Mouse (Mus musculus) heart, postnatal 4 days (tissue): ENCODE data around the gene Ccm2. TPM values are rescaled to one million over a fixed set of nuclear protein-coding genes. Genes with fewer than 3 reads are reported as not detected.

Experiments used
- DNase-seq: peaks from one replicate; pipeline ENCODE4 v3.0.0; 2021
- total RNA-seq, 2 experiments: library from RNA; stranded (reverse); gene quantifications; 2 replicates each; pipeline ENCODE4 v1.2.3; 2021

Ccm2 gene
- total RNA-seq, 2 experiments from 2014 or later, result 31.8 to 34.1 TPM

DNA sequence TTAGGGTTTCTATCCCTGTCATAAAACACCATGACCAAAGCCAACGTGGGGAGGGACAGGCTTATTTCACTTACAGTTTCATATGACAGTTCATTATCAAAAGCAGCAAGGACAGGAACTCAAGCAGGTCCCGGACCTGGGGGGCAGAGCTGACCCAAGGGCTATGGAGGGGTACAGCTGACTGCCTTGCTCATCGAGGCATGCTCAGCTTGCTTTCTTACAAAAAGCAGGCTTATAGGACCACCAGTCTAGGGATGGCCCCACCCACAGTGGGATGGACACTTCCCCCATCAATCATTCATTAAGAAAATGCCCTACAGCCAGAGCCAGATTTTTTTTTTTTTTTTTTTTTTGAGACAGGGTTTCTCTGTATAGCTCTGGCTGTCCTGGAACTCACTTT is 15.9 kb upstream of the Ccm2 start:
- no peak for DNase-seq

DNA sequence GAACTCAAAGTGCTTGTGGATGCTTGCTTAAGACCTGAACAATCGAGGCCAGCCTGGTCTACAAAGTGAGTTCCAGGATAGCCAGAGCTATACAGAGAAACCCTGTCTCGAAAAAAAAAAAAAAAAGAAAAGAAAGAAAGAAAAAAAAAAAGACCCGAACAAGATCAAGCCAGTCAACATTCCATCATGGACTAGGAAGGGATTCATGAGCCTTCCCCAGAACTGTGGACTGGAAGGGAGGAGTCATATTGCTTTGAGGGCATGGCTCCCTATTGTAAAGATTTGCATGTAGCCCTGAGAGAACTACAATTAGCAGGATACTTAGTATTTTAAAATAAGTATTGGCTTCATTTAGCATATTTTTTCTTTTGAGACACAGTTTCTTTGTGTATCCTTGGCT is 2.0 kb upstream of the Ccm2 start:
- no peak for DNase-seq

DNA sequence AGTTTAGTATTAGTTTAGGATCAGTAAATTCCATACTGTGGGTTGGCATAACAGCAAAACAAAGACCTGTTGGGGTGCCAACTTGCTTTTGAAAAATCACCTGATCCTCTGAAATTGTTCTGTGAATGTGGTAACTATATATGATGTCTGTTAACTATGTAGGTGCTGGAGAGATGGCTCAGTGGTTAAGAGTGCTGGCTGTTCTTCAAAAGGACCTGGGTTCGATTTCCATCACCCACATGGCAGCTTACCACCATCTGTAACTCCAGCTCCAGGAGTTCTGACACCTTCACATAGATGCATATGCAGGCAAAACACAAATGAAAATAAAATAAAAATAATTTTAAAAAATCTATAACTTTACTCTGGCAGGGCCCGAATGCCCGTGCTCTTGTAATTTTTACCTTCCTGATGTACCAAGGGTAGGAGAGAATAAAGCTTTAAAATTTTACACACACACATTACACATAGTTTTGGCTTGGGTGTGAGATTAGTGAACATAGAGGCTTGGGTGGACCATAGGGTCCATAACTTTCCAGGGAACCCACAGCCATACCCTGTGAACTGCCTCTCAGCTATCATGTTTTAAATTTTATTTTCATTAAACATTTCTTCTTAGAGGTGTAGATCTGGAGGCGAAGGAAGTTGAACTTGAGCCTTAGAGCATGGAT is 1.4 kb upstream of the Ccm2 start:
- no peak for DNase-seq

DNA sequence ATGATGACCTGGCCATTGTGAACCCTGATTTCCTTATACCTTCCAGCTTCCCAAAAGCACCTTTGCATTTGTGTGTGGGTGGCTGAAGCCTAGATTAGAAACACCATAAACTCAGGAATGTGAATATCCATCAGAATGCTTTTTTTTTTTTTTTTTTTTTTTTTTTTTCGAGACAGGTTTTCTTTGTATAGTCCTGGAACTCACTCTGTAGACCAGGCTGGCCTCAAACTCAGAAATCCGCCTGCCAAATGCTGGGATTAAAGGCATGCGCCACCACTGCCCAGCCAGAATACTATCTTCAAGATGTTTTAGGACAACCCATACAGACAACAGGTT is 862 bp upstream of the Ccm2 start:
- no peak for DNase-seq

DNA sequence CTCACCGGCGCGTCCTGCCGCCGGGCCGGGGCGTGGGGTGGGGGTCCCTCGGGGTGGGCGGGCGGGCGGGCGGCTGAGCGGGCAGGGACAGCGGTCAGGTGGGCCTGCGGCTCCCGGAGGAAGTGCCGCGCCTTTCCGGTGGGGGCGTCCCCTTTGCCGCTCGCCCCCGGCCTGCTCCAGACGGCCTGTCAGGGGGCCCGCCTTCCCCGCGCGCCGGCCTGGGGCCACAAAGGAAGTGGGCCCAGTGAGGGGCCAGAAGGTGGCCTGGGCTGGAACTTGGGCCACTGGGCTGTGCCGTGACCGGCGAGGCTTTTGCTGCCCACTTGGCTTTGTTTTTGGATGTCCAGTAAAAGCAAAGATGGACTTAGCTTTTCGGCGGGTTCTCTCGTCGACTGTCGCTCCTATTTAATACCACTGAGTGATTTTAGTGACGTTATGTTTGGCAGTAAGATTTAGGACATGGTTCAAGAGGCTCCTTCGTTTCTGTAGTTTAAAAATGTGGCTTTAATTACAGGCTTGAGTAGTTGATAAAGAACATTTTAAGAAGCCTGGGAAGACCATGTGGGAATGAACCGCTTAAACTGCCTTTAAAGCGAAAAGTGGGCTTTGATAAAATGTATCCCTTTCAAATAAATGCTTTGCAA is 472 bp downstream of the Ccm2 start:
- DNase-seq, result peak; percentile 79

DNA sequence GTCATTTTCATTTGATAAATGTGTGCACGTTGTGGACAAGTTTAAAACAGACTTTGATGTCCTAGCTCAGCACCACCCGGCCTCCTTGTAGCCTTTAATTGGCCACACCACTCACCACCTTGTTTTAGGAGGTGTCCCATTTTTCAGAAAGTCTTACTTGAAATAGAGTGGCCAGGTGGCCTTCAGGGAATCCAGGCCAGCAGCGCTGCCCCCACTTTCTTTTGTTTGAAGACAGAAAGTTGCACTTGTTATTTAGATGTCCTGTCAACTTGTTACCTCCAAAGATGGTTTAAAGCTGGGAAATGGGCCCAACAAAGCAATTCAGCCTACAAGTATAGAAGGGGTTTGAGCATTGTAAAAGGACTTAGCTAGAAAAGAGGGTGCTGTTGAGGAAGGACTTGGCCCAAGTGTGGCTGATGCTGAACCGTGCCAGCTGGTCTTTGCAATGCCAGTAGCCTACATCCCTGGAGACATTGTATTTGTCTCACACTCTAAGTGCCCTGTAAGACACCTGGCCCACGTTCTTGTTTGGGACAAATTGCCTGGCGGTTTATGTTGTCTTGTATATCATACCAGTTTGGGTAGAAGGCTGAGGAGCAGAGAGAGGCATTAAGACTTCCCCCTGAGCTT is 1.1 kb downstream of the Ccm2 start:
- DNase-seq, result no peak

DNA sequence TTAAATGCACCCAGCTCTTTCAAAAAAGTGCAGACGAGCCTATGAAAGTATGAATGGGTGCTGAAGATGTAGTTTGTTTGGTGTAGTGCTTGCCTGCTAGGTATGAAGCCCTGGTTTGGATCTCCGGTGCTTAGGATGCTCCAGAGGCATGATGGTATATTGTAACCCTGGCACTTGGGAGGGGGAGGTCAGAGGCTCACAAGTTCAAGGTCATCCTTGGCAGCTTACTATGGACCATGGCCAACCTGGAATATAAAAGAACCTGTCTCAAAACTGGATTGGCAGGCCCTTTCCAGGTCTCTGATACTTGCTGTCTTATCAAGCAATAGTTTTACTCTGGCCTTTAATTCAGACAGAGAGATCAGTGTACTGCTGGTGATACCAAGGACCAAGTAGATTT is 3.1 kb downstream of the Ccm2 start:
- DNase-seq, result no peak

DNA sequence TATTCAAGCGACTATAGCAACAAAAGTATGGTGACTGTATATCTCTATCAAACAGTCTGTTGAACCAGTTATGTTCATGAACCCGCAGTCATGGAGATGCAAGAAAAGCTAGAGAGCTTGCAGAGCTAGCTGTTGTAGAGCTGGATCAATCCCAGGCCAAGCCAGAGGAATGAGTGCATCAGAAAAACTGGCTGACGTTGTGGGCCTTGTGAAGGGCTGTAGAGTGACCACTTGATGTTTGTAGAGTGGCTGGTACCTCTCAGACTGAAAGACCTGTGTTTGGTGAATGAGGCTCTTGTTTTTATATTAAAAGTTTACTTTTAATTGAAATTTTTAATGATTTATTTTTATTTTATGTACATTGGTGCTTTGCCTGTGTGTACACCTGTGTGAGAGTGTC is 3.5 kb downstream of the Ccm2 start:
- DNase-seq, result no peak

DNA sequence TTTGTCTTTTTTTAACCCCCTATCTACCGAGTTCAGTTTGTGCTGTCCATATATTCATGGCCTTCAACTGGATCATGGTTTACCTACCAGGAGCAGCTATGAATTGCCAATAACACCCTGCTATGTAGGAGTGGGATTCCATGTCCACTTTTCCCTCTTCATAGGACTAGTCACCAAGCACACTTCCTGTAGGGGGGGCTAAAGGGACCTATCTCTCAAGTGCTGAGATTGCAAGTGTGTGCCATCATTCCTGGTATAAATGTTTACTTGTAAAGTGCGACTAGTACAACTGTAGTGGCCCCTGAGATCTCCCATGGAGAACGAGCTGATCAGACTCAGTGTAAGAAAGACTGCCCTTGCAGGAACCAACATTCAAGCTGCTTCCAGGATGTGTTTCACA is 11.5 kb downstream of the Ccm2 start:
- DNase-seq, result no peak

DNA sequence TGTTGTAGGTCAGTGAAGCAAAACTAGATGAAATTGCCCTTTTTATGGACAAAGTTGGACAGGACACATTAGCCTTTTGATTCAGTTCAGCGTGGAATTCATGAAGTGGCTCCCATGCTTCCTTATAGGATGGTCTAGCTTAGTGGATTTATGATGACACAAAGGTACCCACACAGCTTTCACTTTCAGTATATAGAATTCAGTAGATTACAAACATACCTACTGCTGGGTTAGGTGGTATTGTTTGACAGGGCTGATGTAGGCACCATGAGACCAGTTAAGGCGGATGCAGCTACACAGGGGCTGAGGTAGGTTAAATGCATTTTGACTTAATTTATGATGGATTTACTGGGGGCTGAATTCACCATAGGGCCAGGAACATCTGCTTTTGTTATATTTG is 13.3 kb downstream of the Ccm2 start:
- DNase-seq, result no peak

DNA sequence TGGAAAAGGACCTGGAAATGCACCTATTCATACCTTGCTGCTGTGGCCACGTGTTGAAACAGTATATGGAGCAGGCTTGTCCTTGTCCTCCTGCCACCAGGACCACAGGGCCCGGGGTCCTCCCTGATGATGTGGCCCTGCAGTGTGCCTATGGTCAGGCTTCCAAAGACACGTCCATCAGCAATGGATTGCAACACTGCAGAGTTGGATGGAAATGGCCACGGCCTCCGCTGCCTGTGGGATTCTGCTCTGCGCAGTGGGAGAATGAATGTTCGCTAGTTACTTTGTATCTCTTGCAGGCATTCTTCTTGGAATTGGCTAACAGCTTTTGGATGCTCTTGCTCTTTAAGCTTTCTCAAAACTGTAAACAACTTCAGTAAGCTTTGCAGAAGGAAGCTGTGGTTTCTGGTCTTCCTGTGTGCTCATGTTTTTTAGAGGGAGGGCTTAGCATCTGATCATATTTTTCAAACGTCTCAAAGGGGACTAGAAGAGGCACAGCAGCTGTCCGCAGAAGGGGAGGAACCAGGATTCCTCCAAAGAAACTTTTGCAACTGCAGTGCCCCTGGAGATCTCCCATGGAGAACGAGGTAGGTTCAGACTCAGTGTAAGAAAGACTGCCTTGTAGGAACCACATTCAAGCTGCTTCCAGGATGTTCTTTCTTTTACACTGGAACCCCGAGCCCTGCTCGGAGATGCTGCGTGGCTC is 14.1 kb downstream of the Ccm2 start:
- no peak for DNase-seq

DNA sequence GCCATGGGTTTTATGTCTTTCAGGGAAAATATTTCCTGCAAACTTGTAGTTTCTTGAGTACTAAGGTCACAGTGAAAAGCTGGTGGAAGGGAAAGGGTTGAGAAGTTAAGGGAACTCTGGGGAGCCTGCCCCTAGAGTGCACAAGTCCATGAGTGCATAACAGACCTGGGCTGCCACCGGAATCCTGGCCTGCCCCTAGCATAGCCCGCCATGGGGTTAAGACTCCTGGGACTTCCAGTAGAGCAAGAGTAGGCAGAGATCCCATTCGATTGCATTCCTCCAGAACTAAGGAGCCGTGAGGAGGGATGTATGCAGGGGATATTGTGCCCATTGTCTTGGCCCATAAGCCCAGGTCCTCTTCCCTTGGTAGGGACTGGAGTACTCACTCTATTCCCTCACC is 14.8 kb downstream of the Ccm2 start:
- DNase-seq, result no peak

DNA sequence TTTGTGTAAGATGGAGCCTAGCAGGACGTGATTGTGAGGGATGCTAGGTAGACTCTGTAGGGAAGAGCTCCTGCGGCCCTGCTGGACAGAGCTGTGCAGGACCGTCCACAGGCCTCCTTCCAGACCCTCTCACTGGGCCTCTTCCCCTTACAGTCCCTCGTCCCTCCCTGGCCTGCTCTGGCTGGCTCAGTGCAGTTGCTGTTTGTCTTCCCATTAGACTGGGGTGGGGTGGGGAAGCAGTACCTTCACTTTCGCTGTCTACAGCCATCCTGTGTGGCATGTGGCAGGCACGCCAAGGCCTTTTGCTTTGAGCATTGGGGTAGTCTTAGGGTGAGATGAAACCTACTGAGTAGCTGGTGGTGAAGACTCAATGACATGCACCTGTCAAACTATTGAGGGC is 15.7 kb downstream of the Ccm2 start:
- no peak for DNase-seq

DNA sequence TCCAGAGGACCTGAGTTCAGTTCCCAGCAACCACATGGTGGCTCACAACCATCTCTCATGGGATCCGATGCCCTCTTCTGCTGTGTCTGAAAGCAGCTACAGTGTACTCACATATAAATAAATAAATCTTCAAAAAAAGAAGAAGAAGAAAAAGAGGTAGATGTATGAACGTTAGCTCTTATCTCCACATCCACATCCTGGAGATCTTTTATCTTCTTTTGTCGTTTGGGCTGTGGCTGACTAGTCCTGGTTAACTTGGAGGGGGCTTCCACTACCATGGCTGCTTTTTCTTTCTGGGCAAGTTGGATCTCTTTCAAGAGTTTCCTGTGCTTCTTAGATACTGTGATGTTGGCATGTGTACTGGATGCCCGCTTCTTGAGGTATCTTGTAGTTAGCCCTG is 16.5 kb downstream of the Ccm2 start:
- no peak for DNase-seq

DNA sequence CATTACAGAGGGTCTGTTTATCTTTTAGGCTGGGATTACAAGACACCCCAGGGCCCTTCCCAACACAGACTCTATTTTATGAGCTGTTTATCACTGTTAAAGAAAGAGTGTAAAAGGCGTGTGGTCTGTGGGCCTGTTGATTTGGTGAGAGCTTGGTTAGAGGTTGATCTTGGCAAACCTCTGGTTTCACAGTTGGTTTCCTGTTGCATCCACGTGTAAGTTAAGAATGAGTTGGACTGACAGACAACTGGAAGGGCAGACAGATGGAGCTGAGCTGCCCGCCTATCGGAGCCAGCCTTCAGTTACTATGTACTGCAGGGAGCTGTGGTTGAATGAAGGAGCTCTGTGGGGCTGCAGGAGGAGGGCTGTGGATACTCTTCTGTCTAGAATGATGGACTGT is 19.8 kb downstream of the Ccm2 start:
- no peak for DNase-seq

DNA sequence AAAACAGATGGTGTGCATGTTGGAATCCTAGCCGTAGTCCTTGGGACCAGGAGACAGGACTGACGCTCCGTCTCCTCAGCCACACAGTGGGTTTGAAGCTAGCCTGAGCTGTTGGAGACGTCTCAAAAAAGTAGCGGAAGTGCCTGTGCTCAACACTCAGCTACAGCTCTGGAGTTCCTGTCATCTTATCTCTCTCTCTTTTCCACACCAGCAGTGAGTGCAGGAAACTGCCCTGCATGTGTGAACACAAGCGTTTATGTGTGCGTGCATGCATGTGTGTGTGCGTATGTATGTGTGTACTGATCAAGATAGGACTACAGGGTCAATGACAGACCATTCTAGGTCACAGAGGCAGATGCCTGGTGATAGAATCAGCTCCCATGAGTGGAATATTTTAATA is 21.3 kb downstream of the Ccm2 start:
- no peak for DNase-seq

DNA sequence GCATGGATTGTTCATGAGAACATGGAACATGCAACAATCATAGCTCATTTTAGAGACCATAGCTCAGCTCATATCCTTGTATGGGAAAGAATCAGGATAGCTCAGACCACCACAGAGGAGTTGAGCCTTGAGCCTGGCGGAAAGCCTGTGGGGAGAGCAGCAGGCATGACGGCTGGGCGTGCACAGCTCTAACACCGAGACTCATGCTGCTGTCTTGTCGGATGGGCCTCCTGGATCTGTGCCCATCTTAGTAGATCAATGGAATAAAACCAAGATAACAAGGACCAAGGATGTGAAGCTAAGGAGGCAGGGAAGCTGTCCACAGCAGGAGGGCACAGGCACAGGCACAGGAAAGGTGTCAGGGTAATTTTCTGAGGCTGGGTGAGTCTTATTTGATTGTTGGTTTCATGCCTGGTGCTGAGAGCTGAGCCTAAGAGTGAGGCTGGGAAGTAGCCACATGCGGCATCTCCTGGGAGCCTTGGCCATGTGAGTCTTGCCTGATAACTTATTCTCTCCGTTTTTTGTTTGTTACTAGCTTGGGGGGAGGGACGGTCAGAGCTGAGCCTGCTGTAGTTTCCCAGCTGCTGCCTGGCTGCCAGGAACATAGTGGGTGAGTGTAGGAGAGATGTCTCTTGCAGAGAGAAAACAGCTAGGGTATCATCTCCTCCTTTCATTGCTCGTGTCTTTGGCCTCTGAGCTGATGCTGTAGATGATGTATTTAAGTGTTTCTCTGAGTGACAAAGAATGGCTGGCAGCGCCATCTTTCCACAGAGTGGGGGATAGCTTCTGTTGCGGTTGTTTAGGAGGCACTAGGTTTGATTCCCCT is 22.1 kb downstream of the Ccm2 start:
- DNase-seq, result peak; percentile 52

DNA sequence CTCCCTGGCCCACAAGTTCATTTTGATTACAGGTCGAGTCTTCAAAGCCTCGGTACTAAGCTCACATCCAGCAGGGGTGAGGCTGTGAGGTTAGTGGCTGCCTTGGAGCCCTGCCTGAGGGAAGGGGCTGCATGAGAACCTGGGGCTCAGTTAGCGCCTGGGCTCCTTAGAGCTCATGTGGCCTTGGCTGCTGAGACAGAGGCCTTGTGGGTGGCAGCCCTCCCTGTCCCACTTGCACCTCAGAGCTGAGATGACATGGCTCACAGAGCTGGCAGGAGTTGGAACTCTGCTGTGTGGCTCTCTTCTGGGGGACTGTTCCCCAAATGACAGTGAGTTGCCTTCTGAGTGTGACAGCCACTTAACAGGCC is 22.7 kb downstream of the Ccm2 start:
- no peak for DNase-seq

DNA sequence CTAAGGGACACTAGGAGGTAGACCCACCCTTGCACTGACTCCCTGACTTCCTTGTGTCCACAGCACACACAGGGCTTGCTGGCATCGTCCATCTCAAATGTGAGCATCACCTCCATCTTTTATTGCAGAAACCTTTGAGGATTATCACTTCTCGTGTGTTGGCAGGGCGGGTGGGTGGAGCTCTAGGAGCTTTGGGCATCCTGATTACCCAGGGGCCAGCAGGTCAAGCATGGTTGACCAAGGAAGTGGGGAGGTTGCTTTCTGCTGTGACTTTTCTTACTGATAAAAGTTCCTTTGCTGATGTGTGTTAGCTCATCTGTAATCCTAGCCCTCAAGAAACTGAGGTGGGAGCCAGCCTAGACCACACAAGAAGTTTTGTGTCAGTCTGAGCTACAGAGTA is 29.5 kb downstream of the Ccm2 start:
- no peak for DNase-seq

DNA sequence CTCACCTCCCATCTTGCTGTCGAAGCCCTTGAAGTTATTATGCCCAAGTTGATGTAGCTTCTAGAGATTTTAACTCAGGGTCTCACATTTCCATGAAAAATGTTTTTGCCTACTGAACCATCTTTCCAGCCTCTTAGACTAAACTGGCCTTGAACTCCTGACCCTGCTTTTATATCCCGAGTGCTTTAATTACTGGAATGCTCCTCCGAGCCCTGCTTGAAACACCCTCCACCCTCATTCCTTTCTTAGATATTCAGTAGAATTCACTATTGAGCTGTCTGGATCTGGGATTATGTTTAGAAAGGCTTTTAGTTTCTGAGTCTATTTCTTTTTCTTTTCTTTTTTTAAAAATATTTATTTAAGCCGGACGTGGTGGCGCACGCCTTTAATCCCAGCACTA is 32.7 kb downstream of the Ccm2 start:
- DNase-seq, result no peak

DNA sequence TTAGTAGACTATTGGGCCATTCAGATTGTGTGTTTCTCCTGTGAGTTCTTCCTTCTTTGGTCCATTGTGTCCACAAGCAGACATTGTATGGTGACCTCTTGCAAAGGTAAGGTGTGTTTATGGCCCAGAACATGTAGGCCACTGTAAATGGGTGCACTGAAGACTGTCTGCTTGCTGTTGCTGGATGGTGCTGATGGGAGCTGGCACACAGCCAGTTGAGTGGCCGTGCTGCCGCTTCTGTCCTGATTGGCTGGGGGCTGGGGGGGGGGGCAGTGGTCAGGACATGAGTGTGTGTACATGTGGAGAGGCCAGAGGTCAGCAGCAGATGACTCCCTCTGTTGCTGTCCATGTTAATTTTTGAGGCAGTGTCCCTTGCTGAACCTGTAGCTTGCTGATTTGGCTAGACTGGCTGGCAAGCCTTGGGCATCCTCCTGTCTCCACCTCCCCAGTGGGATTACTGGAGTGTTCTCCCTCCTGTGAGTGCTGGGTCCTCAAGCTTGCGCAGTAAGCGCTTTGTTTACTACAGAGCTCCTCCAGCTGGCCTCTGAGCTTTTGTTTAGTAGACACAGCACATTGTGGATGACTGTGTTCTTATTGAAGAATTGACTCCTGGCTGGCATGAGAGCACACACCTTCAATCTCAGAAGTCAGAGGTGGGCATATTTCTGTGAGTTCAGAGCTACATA is 33.5 kb downstream of the Ccm2 start:
- DNase-seq, result no peak

DNA sequence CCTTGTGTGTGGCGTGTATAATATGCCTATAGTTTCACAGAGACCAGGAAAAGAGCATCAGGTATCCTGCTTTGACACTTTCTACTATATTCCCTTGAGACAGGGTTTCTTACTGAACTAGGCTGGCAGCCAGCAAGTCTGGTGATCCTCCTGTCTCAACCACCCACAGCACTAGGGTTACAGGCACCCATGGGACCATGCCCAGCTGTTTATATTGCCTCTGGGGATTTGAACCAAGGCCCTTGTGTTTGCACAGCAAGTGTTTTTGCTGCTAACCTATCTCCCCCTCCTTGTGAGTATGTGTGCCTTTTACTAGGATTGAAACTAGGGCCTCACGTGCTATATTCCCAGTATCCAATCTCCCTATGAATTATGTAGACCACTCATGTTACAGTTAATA is 34.9 kb downstream of the Ccm2 start:
- no peak for DNase-seq
